Mouse (Mus musculus) testis, adult 2 months (tissue): ENCODE measurements around the gene Cbr2.

Experiments
- CTCF ChIP-seq: fragments of 200-500 bp; IDR thresholded peaks from 2 replicates; pipeline ENCODE4 v1.5.1; 2012; ENCODE audit warnings: low read depth, mild to moderate bottlenecking, inconsistent platforms, low read length, moderate library complexity; ENCODE audit not compliant: control insufficient read depth, insufficient read depth, insufficient replicate concordance
- POLR2A ChIP-seq: fragments of 200-500 bp; IDR thresholded peaks from 2 replicates; pipeline ENCODE4 v1.6.1; 2012; ENCODE audit warnings: low read depth, mild to moderate bottlenecking, inconsistent platforms, low read length, moderate library complexity; ENCODE audit not compliant: control insufficient read depth

DNA sequence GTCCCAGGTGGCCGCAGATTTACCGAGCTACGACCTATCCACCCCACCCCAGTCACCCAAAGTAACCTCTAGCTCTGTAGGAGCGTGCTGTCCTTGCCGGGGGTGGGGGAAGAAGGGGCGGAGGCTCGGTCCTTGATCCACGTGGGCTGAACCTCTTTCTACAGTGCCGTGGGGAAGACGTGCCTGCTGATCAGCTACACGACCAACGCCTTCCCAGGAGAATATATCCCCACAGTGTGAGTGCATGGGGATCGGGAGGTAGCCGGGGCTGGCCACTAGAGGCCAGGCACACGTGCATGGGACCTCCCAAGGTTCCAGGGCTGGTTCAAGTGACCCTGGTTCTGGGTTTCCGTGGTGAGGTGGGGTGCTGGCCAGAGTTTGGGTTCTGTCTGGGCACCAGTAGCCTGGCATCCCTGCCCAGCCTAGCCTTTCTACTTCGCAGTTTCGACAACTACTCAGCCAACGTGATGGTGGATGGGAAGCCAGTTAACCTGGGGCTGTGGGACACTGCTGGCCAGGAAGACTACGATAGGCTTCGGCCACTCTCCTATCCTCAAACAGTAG, 9.8 kb downstream of the Cbr2 start:
- no peak for TF ChIP-seq CTCF
- no peak for TF ChIP-seq POLR2A
